Mouse (Mus musculus) cerebellum, adult 2 months (tissue): ENCODE measurements around the gene Arid3c. TPM values are rescaled to one million over a fixed set of nuclear protein-coding genes. Genes with fewer than 3 reads are reported as not detected.
"Not testable (repeated sequence)": the region's sequence is repeated elsewhere in the genome, so short reads cannot be mapped to it uniquely, and the experiment has no call there.

Source experiments
- DNase-seq, 2 experiments: peaks; one replicate each; pipeline ENCODE4 v3.0.0; 2021
- H3K27ac ChIP-seq: fragments of 200-500 bp; 2 replicates; pipeline ENCODE4 v1.5.1; 2012; ENCODE audit warnings: low read length, control low read depth, inconsistent platforms; ENCODE audit not compliant: insufficient read depth
- H3K27me3 ChIP-seq: fragments of 200-500 bp; 2 replicates; pipeline ENCODE4 v1.6.1; 2012; ENCODE audit warnings: inconsistent platforms, mild to moderate bottlenecking, low read length, moderate library complexity; ENCODE audit not compliant: control insufficient read depth, insufficient read depth
- H3K4me1 ChIP-seq: fragments of 200-500 bp; 2 replicates; pipeline ENCODE4 v1.6.1; 2011; ENCODE audit warnings: low read length; ENCODE audit not compliant: control insufficient read depth, insufficient read depth
- H3K4me3 ChIP-seq: fragments of 200-500 bp; replicated peaks from 2 replicates; pipeline ENCODE3; 2011; ENCODE audit warnings: mild to moderate bottlenecking, low read depth, low read length, control low read depth; ENCODE audit not compliant: insufficient read depth
- CTCF ChIP-seq: fragments of 200-500 bp; IDR thresholded peaks from 2 replicates; pipeline ENCODE4 v1.5.1; 2011; ENCODE audit warnings: low read depth, mild to moderate bottlenecking, control low read depth, low read length, moderate library complexity, borderline replicate concordance; ENCODE audit not compliant: insufficient read depth
- POLR2A ChIP-seq: fragments of 200-500 bp; IDR thresholded peaks from 2 replicates; pipeline ENCODE4 v1.6.1; 2011; ENCODE audit warnings: low read length, control low read depth, borderline replicate concordance; ENCODE audit not compliant: insufficient read depth
- WGBS: fragments of 180-500 bp; shearing (Covaris S2); methylation state at CpG from one replicate; pipeline ENCODE4 v1.1.7; 2018; 5-methylcytosine and 5-hydroxymethylcytosine counted together
- polyA plus RNA-seq: library from polyadenylated mRNA; depleted of rRNA; stranded (reverse); fragments of >200 nt; gene quantifications from 2 replicates; pipeline ENCODE4 v1.2.3, GENCODE M21; 2012

Gene Arid3c
- polyA plus RNA-seq, 1 experiment, result 0.18 TPM

DNA sequence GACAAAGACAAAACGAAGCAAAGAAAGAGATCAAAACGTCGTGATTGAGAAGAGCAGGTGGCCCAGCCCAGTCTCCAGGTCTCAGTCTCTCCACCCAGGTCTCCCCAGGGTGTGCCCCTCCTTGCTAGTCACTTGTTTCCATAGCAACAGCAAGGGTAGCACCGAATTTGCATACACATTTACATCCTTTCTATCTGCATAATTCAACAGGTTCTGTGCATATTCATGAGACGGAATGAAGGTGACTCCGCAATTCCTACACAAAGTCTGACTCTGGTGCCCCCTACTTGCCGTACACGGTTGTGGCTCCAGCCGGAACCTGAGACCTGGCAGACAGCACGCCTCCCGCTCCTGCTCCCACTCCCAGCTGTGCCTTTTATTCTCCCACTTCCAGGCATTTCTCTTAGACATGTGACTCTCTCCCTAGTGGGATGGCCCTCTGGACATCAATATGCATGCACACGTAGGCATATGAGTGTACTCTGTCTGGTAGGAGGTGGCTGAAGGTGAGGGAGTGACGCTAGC lies 23.9 kb downstream of the Arid3c start:
- 7% methylated on average over 13 of the region's 13 CpGs for WGBS
- TF ChIP-seq POLR2A (no peak), CTCF (peak; percentile 84)
- H3K4me1 ChIP-seq, result peaks cover 19% of the 10 kb centered on the region
- H3K4me3 ChIP-seq, result no peak overlapping the region
- no peaks in the 10 kb centered on the region for H3K27me3 ChIP-seq
- DNase-seq, result peak; percentile 80 to 84
- H3K27ac ChIP-seq, result no peak overlapping the region

DNA sequence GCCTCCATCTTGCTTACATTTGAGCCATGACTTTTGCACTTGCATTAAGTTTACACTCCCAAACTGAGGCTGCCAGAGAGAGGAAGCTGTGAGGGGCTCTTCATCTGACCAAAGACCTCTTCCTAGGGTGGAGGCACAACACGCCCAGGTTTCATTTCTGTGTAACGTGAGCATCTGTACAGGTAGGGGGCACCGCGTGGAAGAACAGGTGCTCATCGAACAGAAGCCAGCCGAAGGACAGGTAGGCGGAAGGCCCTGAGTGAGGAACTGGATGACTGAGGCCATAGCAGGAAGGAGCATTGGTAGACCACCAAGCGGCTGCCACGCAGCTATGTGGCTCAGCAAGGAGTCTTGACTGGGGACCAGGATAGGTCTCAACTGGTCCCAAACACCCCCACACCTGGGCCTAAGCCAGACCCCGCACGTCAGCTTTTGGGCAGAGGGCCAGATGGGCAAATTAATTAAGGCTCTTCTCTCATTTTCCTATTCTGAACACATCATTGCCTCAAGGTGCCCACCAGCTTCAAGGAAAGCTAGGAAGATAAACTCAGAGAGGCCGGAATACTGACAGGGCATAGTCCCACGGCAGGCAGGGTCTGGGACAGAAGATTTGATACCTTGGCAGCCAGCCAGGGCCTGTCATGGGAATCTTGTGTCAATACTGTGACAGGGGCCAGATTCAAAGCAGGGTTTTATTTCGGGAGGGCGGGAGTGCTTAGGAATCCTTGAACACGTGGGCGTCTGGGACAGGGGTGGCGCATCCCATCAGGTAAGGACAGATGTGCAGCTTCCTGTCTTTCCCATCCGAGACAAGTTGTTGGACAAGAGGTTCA lies 24.8 kb downstream of the Arid3c start:
- Histone ChIP-seq H3K4me1 (peaks cover 15% of the 10 kb centered on the region), H3K27me3 (no peaks in the 10 kb centered on the region), H3K4me3 (no peak overlapping the region), H3K27ac (no peak overlapping the region)
- 47% methylated on average over 19 of the region's 19 CpGs for WGBS
- peak in 1 of 2 experiments; percentile 44 for DNase-seq
- TF ChIP-seq CTCF (no peak), POLR2A (no peak)

DNA sequence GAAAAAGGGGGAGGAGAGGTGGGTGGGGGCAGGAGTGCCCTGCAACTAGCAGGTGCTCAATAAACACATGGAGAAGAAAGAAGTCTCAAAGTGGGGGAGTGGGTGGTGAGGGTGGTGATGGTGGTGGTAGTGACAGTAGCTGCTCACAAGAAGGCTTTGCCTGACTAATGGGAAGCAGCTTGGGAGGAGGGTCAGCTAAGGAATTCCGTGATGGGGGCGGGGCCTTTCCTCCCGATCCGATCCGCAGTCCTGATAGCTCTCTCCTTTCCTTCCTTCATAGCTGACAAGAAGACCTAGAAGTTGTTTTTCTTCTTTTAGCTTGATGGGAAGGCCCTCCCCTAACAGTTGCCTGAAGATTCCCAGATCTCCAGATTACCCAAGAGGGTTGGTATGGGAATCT lies 26.3 kb downstream of the Arid3c start:
- H3K27ac ChIP-seq, result no peak overlapping the region
- DNase-seq, result no peak
- no peak overlapping the region for H3K4me3 ChIP-seq
- WGBS, result 58% methylated on average over 5 of the region's 5 CpGs
- no peaks in the 10 kb centered on the region for H3K27me3 ChIP-seq
- TF ChIP-seq POLR2A (no peak), CTCF (no peak)
- peaks cover 13% of the 10 kb centered on the region for H3K4me1 ChIP-seq

DNA sequence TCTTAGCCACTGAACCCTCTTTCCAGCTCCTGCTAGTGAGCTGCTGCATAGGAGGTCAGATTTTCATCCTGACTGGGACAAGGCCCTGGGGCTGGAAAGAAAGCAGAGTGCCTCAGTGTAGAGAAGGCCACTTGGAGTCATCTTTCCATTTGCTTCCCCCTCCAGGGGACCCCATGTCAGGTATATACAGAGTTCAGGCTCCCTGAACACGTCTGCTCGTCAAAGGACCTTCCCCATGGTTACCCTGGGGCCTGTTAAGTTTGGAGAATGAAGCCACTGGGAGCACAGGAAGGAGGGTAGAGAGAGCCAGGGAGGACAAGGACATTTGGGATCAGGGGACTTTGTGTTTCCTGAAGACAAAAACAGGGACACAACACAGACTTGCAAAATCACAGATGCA lies 28.7 kb downstream of the Arid3c start:
- H3K4me1 ChIP-seq, result peaks cover 11% of the 10 kb centered on the region
- H3K27me3 ChIP-seq, H3K4me3 ChIP-seq, DNase-seq, H3K27ac ChIP-seq: not testable (repeated sequence)
- 87% methylated on average over 2 of the region's 2 CpGs for WGBS

DNA sequence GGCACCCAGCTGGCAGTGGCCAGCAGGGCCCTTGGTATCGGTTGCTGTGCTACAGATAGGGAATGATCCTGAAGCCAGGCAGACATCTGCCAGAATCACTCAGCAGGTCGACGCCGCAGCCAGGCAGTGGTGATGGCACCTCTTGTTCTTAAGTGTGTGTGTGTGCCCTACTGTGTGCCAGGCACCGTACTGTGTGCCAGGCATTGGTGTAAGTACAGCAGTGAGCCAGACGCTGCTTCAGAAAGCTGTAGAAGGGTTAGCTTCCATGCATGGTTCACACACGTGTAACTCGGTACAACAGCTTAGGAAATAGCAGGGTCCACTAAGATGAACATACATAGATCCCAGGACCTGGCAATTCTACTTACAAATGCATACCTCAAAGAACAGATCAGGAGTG lies 30.7 kb downstream of the Arid3c start:
- H3K27ac ChIP-seq, H3K4me1 ChIP-seq, H3K27me3 ChIP-seq, DNase-seq, H3K4me3 ChIP-seq: not testable (repeated sequence)
- 43% methylated on average over 2 of the region's 8 CpGs for WGBS

DNA sequence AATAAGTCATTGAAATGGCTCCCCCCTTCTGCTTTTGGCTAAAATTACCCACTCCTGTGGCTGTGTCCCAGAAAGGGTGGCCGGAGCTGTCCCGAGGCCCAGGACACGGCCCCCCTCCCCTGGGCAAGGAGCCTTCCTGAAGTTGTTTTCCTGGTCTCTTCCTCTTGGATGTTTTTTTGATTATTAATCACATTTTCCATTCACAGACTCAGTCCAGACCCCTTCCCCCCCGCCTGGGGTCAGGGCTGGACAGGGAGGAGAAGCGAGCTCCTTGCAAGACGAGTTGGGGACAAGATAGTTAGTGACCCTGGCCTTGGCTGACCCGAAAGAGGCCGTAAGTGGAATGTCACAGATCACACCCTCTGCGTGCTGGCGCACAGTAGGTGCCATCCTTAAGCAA lies 31.2 kb downstream of the Arid3c start, which contains the start of gene Il11ra1:
Gene Il11ra1 (plus strand): TSS at position 207 of the 400 bp plus-strand sequence.
- H3K4me1 ChIP-seq, H3K4me3 ChIP-seq, H3K27ac ChIP-seq, H3K27me3 ChIP-seq, DNase-seq: not testable (repeated sequence)
- WGBS, result 81% methylated on average over 10 of the region's 10 CpGs

DNA sequence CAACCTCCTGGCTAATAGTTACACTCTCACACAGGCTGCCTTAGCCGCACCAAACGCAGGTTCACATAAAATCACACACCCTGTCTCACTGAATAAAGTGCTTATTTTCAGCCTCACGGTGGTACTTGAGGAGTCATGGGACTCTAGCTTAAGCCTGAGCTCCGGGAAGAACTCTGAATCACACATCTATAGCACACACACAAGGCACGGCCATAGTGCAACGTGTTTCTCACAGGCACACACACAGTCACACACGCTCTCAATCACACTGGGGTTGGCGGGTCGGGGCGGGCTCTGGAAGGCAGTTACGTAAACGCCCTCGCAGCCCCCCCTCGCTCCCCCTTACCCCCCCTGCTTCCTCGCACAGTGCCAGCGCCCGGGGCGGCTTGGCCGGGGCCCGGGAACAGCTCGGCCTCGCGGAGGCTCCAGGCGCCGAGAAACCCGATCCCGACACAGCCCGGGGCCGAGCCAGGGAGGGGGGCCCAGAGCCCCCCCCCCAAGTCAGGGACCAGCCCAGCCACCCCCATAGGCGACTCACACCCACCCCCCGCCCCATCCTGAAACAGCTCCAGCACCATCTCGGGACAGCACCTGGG lies 32.4 kb downstream of the Arid3c start:
- H3K4me1 ChIP-seq, H3K27me3 ChIP-seq, H3K4me3 ChIP-seq, H3K27ac ChIP-seq: not testable (repeated sequence)
- 4% methylated on average over 22 of the region's 32 CpGs for WGBS
- DNase-seq, result peak; percentile 69 to 75

DNA sequence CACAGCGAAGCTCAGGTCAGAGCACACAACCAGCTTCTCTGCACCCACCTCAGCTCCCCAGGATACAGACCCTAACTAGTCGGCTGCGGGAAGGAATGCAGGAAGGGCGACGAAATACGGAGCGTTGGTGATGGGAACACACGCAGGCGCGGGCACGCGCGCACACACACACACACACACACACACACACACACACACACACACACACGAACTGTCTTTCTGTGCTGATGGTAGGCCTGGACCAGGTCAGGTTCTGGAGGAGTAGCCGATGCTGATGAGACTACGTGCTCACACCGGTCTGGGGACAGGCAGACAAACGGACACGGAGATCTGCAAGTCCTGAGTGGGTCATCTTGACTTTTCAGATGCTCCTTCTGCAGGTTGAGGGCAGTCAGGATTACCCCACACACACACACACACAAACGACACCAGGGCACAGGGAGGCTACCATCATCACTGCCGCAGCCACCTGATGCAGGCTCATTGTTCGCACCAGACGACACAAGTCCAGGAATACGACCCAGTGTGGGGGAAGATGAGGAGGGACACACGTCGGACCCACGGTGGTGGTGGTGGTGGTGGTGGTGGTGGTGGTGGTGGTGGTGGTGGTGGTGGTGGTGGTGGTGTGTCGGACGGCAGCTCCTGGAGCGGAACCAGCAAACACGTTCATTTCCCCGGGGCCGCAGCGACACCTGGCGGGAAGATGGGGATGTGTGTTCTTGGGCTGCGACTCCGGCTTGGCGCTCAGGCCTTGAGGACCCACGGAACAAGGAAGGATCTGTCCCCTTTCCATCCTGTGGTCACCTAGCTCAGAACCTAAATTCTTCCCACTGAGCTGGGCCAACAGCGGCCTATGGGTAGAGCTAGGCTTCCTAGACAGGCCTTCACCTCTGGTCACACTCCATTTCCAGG lies 33.8 kb downstream of the Arid3c start, which contains the start of gene Cntfr:
Gene Cntfr (minus strand): TSS at position 160 of the 912 bp plus-strand sequence.
- H3K27me3 ChIP-seq, H3K4me1 ChIP-seq, H3K27ac ChIP-seq, H3K4me3 ChIP-seq: not testable (repeated sequence)
- peak; percentile 67 for TF ChIP-seq CTCF
- DNase-seq, result peak; percentile 85 to 93
- WGBS, result 43% methylated on average over 39 of the region's 40 CpGs

DNA sequence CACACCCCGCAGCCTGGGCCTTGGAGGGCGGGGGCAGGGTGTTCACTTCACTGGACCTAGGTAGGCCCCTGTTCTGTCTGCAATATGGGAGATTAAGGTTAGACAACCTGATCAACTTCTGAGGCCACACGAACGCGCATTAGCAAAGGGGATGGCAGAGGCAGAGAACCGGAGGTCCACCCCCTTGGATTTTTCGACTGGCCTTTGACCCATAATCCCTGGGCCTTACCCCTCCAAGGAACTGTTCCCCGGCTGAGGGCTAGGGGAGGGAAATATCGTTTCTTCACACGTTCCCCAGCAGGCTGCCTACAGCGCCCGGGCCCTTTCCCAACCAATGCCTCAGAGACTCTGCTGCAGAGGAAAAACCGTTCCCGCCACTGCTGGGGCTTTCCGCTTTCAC lies 34.5 kb downstream of the Arid3c start:
- H3K4me1 ChIP-seq, H3K27me3 ChIP-seq, DNase-seq, H3K4me3 ChIP-seq, H3K27ac ChIP-seq: not testable (repeated sequence)
- 83% methylated on average over 13 of the region's 15 CpGs for WGBS

DNA sequence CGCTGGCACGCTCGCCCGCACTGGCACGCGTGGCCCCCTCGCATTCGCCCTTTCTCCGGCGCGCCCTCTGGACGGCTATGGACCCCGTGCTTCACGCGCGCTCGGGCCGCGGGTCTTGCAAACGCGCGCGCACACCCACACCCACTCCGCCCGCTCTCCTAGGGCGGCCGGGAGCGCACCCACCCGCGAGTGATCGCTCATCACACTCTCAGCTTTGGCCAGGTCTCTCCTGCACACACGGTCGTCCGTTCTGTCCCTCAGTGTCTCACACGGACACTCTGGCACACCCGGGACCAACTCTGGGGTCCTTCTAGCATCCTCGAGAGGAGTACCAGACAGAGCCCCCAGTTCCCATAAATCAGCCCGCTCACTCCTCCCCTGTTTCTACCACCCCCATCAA lies 35.1 kb downstream of the Arid3c start:
- WGBS, result 7% methylated on average over 16 of the region's 38 CpGs
- not testable (repeated sequence) for H3K4me1 ChIP-seq, H3K27ac ChIP-seq, DNase-seq, H3K4me3 ChIP-seq, H3K27me3 ChIP-seq

DNA sequence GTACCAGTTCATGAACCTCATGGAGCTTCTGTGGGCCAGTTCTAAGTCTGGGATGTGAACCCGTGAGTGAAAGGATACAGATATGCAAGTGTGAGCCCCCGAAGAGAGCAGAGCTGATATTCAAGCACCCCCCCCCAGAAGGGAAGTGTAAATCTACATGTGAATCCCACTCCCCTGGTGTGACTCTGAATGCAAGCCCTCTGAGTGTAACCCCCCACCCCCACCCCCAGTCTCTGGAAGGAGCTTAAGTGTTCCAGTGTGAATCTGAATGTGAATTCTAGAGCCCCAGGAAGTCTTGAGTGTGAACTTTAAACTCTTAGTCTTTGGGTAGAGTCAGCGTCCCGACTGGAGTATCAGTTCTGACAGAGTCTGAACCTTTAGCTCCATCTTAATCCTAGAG lies 37.4 kb downstream of the Arid3c start:
- H3K4me3 ChIP-seq, H3K27ac ChIP-seq, DNase-seq, H3K4me1 ChIP-seq, H3K27me3 ChIP-seq: not testable (repeated sequence)
- WGBS, result 24% methylated on average over 4 of the region's 4 CpGs
